Mouse (Mus musculus) regulatory T cell (primary cell): Measurements from ENCODE around the gene A530016L24Rik.

Experiments used
- in situ Hi-C: fragments of 300-600 bp; cut with MboI, MseI; formaldehyde crosslinking; loops from one replicate; pipeline ENCODE4 v1.15.1; 2025; ENCODE audit warnings: high pct_unique_total_duplicates

A530016L24Rik gene

GRCm38 (mm10) chr12:112489134-112489533 lies at the start of gene A530016L24Rik:
A530016L24Rik (plus strand) TSS chr12:112489448.
- in situ Hi-C loops = no loop called here

- in situ Hi-C loops = no loop called here
These were observed 49.3 kb upstream of the A530016L24Rik start for GRCm38 (mm10) chr12:112439993-112440392.

GRCm38 (mm10) chr12:112449144-112449827 lies 40.0 kb upstream of the A530016L24Rik start:
- in situ Hi-C loops = no loop called here

GRCm38 (mm10) chr12:112449828-112450180 lies 39.4 kb upstream of the A530016L24Rik start:
- in situ Hi-C loops = no loop called here

GRCm38 (mm10) chr12:112450883-112451282 lies 38.4 kb upstream of the A530016L24Rik start:
- in situ Hi-C loops = no loop called here

GRCm38 (mm10) chr12:112451381-112451780 lies 37.9 kb upstream of the A530016L24Rik start:
- in situ Hi-C loops = no loop called here

GRCm38 (mm10) chr12:112451826-112452225 lies 37.4 kb upstream of the A530016L24Rik start:
- in situ Hi-C loops = no loop called here

- in situ Hi-C loops = no loop called here
These were observed 33.0 kb upstream of the A530016L24Rik start for GRCm38 (mm10) chr12:112456144-112456713.

- in situ Hi-C loops = no loop called here
These were observed 31.4 kb upstream of the A530016L24Rik start for GRCm38 (mm10) chr12:112457839-112458238.

- in situ Hi-C loops = no loop called here
These were observed 26.8 kb upstream of the A530016L24Rik start for GRCm38 (mm10) chr12:112462423-112462822.

- in situ Hi-C loops = no loop called here
These were observed 26.0 kb upstream of the A530016L24Rik start for GRCm38 (mm10) chr12:112463209-112463608.

GRCm38 (mm10) chr12:112463750-112464444 lies 25.4 kb upstream of the A530016L24Rik start:
- in situ Hi-C loops = no loop called here

- in situ Hi-C loops = no loop called here
These were observed 24.7 kb upstream of the A530016L24Rik start for GRCm38 (mm10) chr12:112464516-112464915.

- in situ Hi-C loops = no loop called here
These were observed 23.3 kb upstream of the A530016L24Rik start for GRCm38 (mm10) chr12:112465928-112466327.

GRCm38 (mm10) chr12:112467387-112467786 lies 21.9 kb upstream of the A530016L24Rik start:
- in situ Hi-C loops = no loop called here

- in situ Hi-C loops = no loop called here
These were observed 19.9 kb upstream of the A530016L24Rik start for GRCm38 (mm10) chr12:112469393-112469792.

GRCm38 (mm10) chr12:112470216-112470615 lies 19.0 kb upstream of the A530016L24Rik start:
- in situ Hi-C loops = no loop called here

GRCm38 (mm10) chr12:112473777-112474176 lies 15.5 kb upstream of the A530016L24Rik start:
- in situ Hi-C loops = no loop called here

- in situ Hi-C loops = no loop called here
These were observed 287 bp downstream of the A530016L24Rik start for GRCm38 (mm10) chr12:112489535-112489934.

GRCm38 (mm10) chr12:112490444-112490939 lies 1.2 kb downstream of the A530016L24Rik start:
- in situ Hi-C loops = no loop called here

GRCm38 (mm10) chr12:112496136-112496535 lies 6.9 kb downstream of the A530016L24Rik start:
- in situ Hi-C loops = no loop called here

- in situ Hi-C loops = no loop called here
These were observed 8.5 kb downstream of the A530016L24Rik start for GRCm38 (mm10) chr12:112497731-112498130.

GRCm38 (mm10) chr12:112498683-112499082 lies 9.4 kb downstream of the A530016L24Rik start:
- in situ Hi-C loops = no loop called here
